Mouse (Mus musculus) left cerebral cortex, adult 2 months (tissue): Measurements from ENCODE around the gene Unc5cl. TPM values are rescaled to one million over a fixed set of nuclear protein-coding genes. Genes with fewer than 3 reads are reported as not detected.

Experiments used
- DNase-seq, 2 experiments: peaks; one replicate each; pipeline ENCODE4 v3.0.0; 2021 to 2022; ENCODE audit warnings: low spot score in 2 of 2, mixed read lengths in 1 of 2; ENCODE audit errors: extremely low spot score in 1 of 2
- H3K27ac ChIP-seq: fragments of 200-600 bp; 2 replicates; pipeline ENCODE4 v1.8.1; 2022
- H3K4me3 ChIP-seq: fragments of 200-600 bp; 2 replicates; pipeline ENCODE4 v1.8.1; 2022
- CTCF ChIP-seq: fragments of 200-600 bp; IDR thresholded peaks from 2 replicates; pipeline ENCODE4 v1.8.1; 2022; ENCODE audit warnings: antibody characterized with exemption, mild to moderate bottlenecking, moderate library complexity
- intact Hi-C: fragments of 180-260 bp; cut with DNase I; formaldehyde crosslinking; loops from one replicate; pipeline ENCODE4 v1.15.1; 2025
- total RNA-seq, 2 experiments: library from RNA; stranded (reverse); gene quantifications; 2 replicates each; pipeline ENCODE4 v1.2.3; 2021

Unc5cl gene
- total RNA-seq, 2 experiments from 2014 or later, result 0.30 TPM; not detected in 1

DNA sequence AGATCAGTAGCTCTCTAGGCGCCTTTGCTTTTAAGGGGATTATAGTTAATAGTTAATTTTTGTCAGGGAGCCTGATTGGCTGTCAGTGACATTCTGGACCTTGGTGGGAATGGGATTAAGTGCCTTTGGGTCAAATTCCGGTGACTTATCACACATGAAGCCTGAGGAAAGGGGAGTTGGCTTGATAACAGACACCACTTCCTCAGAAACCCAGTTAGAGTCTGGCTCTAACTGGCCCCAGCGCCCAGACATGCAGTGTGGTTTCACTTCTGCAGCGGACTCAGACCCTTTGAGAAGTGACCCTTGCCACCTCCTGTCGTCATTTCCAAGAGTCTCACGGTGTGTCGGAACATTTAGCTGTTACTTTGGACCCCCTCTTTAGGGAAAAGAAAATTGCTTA, 36.5 kb upstream of the Unc5cl start:
- intact Hi-C loops, result loop anchor here (5.0 to 10.0 kb wide), 3 partner anchors 667 to 1477 kb away; no protein-coding TSS in a partner anchor
- Histone ChIP-seq H3K4me3 (no peak overlapping the region), H3K27ac (no peak overlapping the region)
- no peak for TF ChIP-seq CTCF
- no peak for DNase-seq

DNA sequence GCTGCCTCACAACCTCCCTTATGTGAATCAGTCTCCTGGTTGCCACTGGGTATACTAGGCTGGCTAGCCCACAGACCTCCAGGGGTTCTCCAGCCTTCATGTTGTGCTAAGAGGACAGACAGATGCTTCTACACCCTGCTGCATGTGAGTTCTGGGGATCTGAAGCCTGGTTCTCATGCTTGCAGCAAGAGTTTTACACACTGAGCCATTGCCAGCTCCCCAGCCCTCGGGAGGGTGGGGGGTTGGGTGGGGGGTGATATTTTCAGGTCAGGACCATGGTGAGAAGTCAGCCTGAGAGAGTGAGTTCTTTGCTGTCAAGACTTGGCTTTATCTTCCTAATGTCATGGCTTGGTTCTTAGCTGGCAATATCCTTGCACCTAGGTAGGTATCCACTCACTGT, 35.9 kb upstream of the Unc5cl start:
- intact Hi-C loops, result loop anchor here (5.0 to 10.0 kb wide), 3 partner anchors 666 to 1476 kb away; no protein-coding TSS in a partner anchor
- no peak for DNase-seq
- H3K4me3 ChIP-seq, result no peak overlapping the region
- no peak for TF ChIP-seq CTCF
- H3K27ac ChIP-seq, result no peak overlapping the region

DNA sequence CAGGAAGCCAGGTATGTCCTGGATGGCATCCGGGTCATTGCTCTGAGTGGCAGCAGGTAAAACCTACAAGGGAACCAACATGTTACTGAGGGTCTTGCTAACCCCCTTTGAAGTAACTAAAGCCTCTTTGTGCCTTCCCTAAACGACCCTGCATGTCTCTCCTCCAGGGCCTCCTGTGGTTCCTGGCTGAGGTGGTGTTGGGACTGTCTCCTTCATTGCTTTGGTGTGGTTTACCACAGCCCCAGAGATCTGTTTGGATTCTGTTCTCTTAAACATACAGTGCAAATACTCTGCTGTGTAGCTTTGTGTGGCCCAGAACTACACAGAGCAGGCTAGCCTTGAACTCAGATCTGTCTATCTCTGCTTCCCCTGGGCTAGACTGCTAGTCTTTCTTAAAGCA, 35.1 kb upstream of the Unc5cl start:
- Histone ChIP-seq H3K4me3 (no peak overlapping the region), H3K27ac (no peak overlapping the region)
- intact Hi-C loops, result loop anchor here (5.0 to 10.0 kb wide), 3 partner anchors 665 to 1475 kb away; no protein-coding TSS in a partner anchor
- no peak for DNase-seq
- TF ChIP-seq CTCF, result no peak

DNA sequence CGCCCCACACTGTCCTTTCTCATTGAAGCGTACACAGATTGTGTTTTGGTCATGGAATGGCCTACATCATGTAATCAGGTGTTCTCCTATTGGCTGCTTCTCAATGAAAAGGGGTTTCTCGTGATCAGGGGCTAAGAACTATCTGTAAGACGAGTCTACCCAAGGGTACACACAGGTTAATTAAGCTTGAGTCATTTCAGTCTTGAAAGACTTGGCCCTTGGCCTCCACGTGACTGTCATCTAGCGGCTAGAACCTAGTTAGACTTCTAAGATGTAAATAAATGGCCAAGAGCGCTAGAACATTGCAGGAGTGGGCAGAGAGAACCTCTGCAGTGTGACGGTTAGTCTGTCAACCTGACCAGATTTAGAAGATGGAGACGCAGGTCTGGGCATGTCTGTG, 30.5 kb upstream of the Unc5cl start:
- intact Hi-C loops, result no loop called here

DNA sequence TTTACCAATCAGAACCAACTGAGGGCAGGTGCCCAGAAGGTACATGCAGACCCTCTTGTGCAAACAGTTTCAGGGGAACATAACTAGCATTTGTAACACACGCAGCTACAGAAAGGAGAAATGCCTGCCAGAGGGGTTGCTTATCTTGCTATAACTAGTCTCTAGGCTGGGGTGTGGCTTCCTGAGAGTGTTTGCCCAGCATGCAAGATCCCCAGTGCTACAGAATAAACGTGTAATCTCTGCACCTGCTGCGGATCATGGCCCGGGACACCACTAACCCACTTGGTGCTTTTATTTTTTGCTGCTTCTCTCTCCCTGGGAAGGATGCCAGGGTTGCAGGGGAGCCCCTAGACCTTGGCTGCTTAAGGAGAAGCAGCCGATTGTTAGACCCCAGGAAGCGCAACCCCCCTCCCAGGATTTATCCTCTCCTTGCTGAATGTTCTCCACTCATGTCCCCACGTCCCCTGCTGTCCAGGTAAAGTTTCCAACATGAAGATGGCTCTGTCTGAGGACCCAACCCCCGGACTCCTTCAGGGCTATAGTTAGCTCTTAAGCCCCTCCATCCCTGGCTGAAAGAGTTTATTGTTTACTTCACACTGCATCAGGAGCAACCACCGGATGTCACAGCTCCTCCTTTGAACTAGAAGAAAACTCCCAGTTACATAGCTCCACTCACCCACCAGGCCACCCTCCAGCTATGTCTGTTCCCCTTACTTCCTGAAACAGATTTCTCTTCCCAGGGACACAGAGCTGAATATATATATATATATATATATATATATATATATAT, 28.7 kb upstream of the Unc5cl start:
- intact Hi-C loops, result no loop called here

More for the DNA sequence above, 30.5 kb upstream of the Unc5cl start:
- Histone ChIP-seq H3K4me3 (no peak overlapping the region), H3K27ac (no peak overlapping the region)
- no peak for TF ChIP-seq CTCF
- no peak for DNase-seq

DNA sequence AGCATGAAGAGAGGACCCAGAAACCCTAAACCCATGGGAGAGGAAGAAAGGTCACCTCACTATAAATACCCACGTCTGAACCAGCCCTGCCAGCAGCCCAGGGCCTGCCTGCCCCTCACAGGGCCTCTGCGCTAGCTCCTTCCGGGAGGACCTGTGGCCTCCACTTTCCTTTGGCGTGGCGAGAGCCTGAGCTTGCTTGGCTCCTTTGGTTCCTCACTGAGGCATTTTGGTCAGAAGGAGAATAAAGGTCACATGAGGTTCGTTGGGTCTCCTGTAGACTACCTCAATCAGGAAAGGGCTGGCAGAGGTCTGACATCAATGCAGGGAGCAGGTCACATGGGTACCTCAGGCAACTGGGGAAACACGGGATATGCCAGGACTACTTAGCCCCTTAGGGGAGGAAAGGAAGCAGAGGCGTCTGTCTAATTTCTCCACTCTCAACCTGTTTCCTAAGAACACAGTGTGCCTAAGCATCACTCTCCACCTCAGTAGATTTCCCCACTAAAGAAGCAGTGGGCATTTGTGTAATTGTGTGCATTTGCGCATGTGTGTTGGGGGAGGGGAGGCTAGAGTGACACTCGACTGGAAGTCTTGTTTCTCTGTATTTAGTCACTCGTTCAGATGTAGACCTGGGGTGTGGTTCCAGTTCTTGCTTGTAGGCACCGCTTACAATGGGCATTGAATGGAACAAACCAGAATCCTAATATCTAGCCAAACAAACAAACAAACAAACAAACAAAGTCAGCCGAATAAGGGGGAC, 27.5 kb upstream of the Unc5cl start:
- no peak for DNase-seq
- intact Hi-C loops, result no loop called here
- H3K27ac ChIP-seq, result no peak overlapping the region
- TF ChIP-seq CTCF, result no peak
- no peak overlapping the region for H3K4me3 ChIP-seq

More for the DNA sequence above, 28.7 kb upstream of the Unc5cl start:
- no peak for TF ChIP-seq CTCF
- no peak for DNase-seq
- no peak overlapping the region for H3K4me3 ChIP-seq
- no peak overlapping the region for H3K27ac ChIP-seq

DNA sequence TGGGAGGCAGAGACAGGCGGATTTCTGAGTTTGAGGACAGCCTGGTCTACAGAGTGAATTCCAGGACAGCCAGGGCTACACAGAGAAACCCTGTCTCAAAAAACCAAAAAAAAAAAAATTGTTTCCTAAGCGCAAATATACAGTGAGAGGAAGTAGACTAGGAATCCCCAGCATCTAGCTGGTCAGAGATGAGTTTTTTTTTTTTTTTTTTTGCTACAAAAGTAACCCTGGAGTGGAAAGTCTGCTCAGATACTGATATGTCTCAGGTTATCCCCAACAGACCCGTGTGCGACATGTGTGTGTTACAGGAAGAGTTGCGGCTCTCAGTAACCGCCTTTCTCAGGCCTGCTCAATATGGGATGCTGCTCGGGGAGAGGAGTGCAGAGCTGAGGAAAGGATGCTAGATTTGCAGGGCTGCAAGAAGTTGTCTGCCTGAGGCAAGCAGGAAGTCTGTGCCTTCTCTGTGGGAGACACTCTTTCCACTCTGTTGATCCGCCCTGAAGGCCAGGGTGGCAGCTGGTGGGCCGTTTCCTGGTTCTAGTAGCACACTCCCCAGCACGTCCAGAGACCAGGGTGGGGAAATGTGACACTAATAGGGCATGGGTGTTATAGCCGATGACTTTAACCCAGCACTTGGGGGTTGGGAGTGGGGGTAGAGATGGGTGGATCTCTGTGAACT, 26.7 kb upstream of the Unc5cl start:
- no peak overlapping the region for H3K27ac ChIP-seq
- H3K4me3 ChIP-seq, result no peak overlapping the region
- intact Hi-C loops, result no loop called here
- DNase-seq, result no peak
- no peak for TF ChIP-seq CTCF

DNA sequence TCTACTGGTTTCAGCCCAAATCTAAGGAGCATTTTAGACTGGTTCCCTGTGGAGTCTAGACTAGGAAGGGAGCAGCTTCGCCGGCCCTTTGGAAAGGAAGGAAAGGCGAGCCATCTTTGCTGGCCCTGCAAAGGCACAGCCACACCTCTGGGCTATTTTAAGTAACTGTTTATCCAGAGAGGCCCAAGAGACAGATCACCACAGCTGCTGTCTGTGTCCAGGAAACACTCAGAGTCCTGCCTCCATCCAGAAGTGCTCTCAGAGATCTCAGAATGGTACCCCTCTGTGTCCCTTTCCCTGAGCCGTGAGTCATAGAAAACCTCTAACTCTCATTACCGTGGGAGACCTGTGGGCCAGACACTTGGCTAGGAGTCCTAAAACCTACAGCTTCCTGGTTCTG, 24.3 kb upstream of the Unc5cl start:
- intact Hi-C loops, result no loop called here
- H3K27ac ChIP-seq, result no peak overlapping the region
- no peak for TF ChIP-seq CTCF
- H3K4me3 ChIP-seq, result no peak overlapping the region
- no peak for DNase-seq

DNA sequence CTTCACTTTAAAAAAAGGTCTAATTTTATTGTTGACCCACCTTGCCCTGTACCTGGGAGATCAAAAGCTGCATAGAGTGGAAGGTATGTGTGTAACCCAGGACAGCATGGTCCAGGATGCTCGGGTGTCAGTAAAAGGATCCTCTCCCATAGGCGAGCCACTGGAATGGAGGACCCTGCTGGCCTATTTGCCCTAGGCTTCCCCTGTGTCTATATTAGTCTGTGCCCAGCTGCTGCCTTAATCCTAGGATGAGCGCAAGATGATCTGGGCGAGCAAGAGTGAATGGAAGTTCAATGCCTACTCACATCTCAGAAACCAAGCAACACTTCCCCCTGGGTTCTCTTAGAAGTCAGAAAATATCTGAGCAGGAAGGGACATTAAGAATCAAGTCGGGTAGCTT, 23.6 kb upstream of the Unc5cl start:
- no peak for DNase-seq
- no peak overlapping the region for H3K4me3 ChIP-seq
- no peak for TF ChIP-seq CTCF
- H3K27ac ChIP-seq, result no peak overlapping the region
- intact Hi-C loops, result no loop called here

DNA sequence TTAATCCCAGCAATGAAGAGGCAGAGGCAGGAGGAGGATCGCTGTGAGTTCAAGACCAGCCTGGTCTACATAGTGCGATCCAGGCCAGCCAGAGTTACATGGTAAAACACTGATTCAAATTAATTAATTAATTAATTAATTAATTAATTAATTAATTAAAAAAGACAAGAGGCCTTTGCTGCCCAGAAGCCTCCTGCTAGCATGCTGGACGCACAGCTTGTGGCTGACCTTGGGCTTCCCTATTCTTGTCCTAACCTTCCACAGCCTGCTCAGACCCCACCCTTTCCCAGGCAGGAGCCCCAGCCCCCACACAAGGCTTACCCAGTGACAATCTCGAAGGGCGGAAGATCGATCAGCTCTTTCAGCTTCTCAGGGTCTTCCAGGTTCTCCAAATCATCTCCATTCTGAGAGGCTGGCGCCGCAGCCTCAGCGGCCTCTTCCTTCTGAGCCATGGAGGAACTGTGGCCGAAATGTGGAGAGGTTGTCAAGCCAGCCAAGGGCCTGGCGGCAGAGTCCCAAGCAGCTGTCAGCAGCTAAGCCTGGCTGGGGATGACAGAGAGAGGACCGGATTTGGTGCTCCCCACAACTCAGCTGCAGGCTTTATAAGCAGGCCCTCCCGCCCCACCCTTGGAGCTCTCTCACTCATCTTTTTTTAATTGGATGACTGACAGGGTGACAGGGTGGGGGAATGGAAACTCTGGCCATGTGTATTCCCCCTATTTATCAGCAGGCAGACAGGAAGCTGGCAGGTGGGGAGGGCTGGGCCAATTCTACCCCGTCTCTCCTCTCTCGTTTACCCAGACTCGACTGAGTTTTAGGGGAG, 22.3 kb upstream of the Unc5cl start, which contains the start of gene Apobec2:
Apobec2 (minus strand) TSS at position 773 of the 823 bp plus-strand sequence.
- no peak for DNase-seq
- Histone ChIP-seq H3K27ac (no peak within 1 kb of the TSS), H3K4me3 (no peak within 1 kb of the TSS)
- TF ChIP-seq CTCF, result no peak
- intact Hi-C loops, result no loop called here

DNA sequence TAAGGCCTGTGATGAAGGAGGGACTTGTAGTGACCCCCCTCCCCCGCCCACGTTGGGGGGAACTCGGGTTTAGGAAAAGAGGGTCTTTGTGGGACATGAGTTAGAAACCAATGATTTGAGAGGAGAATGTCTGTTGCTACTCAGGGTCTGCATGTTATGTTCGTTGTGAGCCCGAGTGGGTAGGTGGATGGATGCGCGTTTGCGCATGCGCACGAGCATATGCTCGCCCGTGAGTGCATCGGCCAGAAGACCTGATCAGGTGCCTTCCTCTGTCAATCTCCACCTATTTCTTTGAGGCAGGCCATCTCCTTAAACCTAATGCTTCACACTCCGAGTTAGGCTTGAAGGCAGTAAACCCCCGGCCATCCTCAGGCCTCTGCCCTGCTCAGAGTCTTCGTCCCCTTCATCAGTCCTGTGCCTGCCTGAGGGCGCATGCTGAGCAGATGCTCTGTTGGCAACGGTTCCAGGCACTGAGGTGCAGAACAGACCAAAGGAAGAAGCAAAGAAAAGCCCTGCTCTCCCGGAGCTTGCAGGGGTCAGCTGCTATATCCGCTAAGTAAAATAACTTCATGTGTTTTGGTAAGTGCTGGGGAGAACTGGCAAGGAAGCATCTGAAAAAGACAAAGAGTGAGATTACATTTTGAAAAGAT, 21.6 kb upstream of the Unc5cl start:
- no peak for TF ChIP-seq CTCF
- no peak overlapping the region for H3K27ac ChIP-seq
- no peak for DNase-seq
- H3K4me3 ChIP-seq, result no peak overlapping the region
- intact Hi-C loops, result no loop called here
